Mouse (Mus musculus) kidney, embryonic 16.5 days (tissue): ENCODE results near the gene Zbtb7b. TPM values are rescaled to one million over a fixed set of nuclear protein-coding genes. Genes with fewer than 3 reads are reported as not detected.
A peak's percentile ranks its signal among the peaks of the same experiment; 100 is the strongest.

Experiments used
- ATAC-seq: fragments of 200-750 bp; cut with Nextera tagmentation; 2 replicates; pipeline ENCODE4 v1.8.0; 2017; ENCODE audit warnings: moderate TSS enrichment; ENCODE audit not compliant: low FRiP score, low TSS enrichment
- H3K27ac ChIP-seq: fragments of 300-500 bp; sonication (generic); 2 replicates; pipeline ENCODE4 v1.5.1; 2014; ENCODE audit warnings: low read length
- H3K27me3 ChIP-seq: fragments of 300-500 bp; sonication (generic); 2 replicates; pipeline ENCODE4 v1.6.1; 2014; ENCODE audit warnings: low read length, control low read depth, mixed read lengths; ENCODE audit not compliant: insufficient read depth
- H3K36me3 ChIP-seq: fragments of 300-500 bp; sonication (generic); 2 replicates; pipeline ENCODE4 v1.6.1; 2014; ENCODE audit warnings: low read length, control low read depth, mixed read lengths; ENCODE audit not compliant: insufficient read depth
- H3K4me1 ChIP-seq: fragments of 300-500 bp; sonication (generic); 2 replicates; pipeline ENCODE4 v1.6.1; 2014; ENCODE audit warnings: low read length, control low read depth, mixed read lengths; ENCODE audit not compliant: insufficient read depth
- H3K4me2 ChIP-seq: fragments of 300-500 bp; sonication (generic); replicated peaks from 2 replicates; pipeline ENCODE4 v1.6.1; 2014; ENCODE audit warnings: low read depth, low read length
- H3K4me3 ChIP-seq: fragments of 300-500 bp; sonication (generic); 2 replicates; pipeline ENCODE4 v1.5.1; 2014; ENCODE audit warnings: mild to moderate bottlenecking, low read length
- H3K9ac ChIP-seq: fragments of 300-500 bp; sonication (generic); replicated peaks from 2 replicates; pipeline ENCODE4 v1.6.1; 2014; ENCODE audit warnings: low read length
- H3K9me3 ChIP-seq: fragments of 300-500 bp; sonication (generic); 2 replicates; pipeline ENCODE4 v1.6.1; 2016; ENCODE audit warnings: low read length, control low read depth
- WGBS: fragments of 180-500 bp; shearing (Covaris S2); extraction: QIAGEN DNeasy Blood & Tissue Kit; methylation state at CpG from one replicate; pipeline ENCODE4 v1.1.7; 2014; 5-methylcytosine and 5-hydroxymethylcytosine counted together
- polyA plus RNA-seq: library from polyadenylated mRNA; unstranded; fragments of >200 nt; fragmentation: Nextera tagmentation; extraction: Ambion mirVana; gene quantifications from 2 replicates; pipeline ENCODE4 v1.2.1, GENCODE M21; 2015

Zbtb7b gene
- polyA plus RNA-seq, 1 experiment from 2014 or later: 3.5 TPM

DNA sequence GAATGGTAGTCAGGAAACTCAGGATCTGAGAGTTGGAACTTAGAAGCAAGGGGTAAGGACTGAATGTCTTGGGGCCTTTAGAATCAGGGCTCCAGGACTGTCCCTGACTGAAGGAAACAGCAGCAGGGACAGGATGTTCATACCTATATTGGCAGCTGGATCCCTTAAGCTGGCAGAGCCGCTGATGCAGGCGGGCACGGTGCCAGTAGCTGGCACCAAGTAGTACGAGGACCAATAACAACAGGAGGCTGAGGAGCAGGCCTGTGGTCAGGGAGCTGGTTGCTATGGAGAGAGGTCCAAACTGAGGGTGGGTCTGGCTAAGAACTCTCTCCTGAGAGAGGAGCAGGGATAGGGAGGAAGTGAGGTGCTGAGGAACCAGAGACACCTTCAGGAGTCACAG, 52.8 kb downstream of the Zbtb7b start:
- H3K4me1 ChIP-seq: peaks cover 32% of the 10 kb centered on the region
- no peaks in the 10 kb centered on the region for H3K27me3 ChIP-seq
- H3K4me3 ChIP-seq: no peak overlapping the region
- H3K4me2 ChIP-seq: no peak overlapping the region
- H3K9me3 ChIP-seq: no peaks in the 10 kb centered on the region
- no peak for ATAC-seq
- WGBS: 92% methylated on average over 4 of the region's 4 CpGs
- no peak overlapping the region for H3K9ac ChIP-seq
- no peak overlapping the region for H3K27ac ChIP-seq
- H3K36me3 ChIP-seq: peaks cover 6% of the 10 kb centered on the region

DNA sequence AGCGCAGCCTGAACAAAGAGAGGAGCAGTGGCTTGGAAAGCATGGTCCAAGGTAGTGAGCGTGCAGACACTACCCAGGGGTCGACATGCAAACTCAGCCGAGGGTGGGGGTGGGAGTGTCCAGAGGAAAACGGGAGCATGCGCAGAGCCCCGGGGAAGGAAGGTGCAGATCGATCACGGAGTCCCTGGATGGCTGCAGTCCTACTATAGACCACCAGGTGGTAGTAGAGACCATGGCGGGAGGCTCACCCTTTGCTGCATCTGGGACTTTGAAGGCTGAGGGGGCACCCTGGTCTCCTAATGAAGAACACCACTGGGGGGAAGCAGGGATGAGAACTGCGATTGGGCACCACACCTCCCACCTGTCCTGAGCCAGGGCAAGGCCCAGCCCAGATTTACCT, 54.1 kb downstream of the Zbtb7b start:
- Histone ChIP-seq H3K27me3 (no peaks in the 10 kb centered on the region), H3K36me3 (peaks cover 5% of the 10 kb centered on the region), H3K4me2 (peak overlapping the region; percentile 56), H3K27ac (no peak overlapping the region), H3K9ac (peak overlapping the region; percentile 42), H3K9me3 (no peaks in the 10 kb centered on the region), H3K4me1 (peaks cover 45% of the 10 kb centered on the region), H3K4me3 (peak overlapping the region; percentile 36)
- ATAC-seq: 0 out of 2 replicates have a peak, but pooled peaks have one; percentile 5
- WGBS: 1% methylated on average over 11 of the region's 11 CpGs

DNA sequence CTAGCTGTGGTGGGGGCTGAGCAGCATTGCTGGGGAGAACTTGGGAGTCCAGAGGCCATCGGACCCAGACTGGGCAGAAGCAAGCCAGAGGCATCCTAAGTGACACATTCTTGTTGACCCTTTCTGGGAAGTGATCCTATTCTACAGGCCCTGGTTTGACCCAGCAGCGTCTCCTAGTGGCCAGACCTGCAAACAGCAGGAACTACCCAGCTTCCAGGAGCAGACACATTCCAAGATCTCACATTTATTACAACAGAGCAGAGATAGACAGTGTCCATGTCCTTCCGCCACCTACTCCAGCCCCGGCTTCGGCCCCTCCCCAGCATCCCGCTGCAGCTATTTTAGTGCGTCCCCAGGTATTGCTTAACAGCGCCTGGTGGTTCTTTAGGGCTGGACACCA, 55.2 kb downstream of the Zbtb7b start:
- H3K36me3 ChIP-seq: peaks cover 7% of the 10 kb centered on the region; the same call in 1 of the 2 replicates
- H3K4me3 ChIP-seq: no peak overlapping the region
- no peaks in the 10 kb centered on the region for H3K9me3 ChIP-seq
- 27% methylated on average over 8 of the region's 8 CpGs for WGBS
- H3K4me2 ChIP-seq: no peak overlapping the region
- H3K4me1 ChIP-seq: peaks cover 45% of the 10 kb centered on the region
- no peak overlapping the region for H3K9ac ChIP-seq
- no peaks in the 10 kb centered on the region for H3K27me3 ChIP-seq
- no peak for ATAC-seq
- H3K27ac ChIP-seq: peak overlapping the region; percentile 26; the same call in 1 of the 2 replicates

DNA sequence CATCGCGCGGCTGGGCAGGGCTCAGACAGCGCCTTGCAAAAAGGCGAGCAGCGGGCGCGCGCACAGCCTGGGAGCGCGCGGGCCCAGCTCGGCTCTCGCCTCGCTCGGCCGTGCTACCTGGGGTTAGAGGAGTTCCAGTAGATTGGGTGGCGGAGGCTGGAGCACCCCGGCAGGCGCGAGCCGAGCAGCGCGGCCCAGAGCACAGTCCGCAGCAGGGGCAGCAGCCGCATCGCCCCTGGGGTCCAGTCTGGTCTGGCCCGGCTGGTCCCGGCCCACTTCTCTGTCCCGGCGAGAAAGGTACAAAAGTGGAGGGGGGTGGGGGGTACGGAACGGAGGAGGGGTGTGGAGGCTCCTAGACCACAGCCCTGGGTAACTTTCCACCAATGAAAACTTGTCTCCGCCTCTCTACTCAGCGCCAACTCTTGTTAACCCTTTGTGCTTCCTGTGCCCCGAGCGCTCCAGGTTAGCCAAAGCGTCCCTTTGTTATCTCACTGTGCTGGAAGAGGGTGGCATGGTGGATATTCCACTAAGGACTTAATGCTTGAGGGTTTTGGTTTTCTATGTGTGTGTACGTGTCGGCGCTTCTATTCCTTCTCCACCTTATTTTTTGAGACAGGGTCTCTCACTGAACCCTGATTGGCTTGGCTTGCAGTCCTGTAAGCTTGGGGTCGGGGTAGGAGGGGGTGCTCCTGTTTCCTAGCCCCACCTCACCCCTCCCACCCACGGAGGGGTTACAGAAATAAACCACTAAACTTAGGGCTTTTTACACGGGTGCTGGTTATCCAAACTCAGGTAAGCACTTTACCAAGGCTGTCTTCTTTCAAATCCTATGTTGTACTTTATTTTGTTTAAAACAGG, 56.6 kb downstream of the Zbtb7b start, which contains the start of gene Efna4:
Efna4 (minus strand) TSS at position 308 of the 858 bp plus-strand sequence.
- no peaks in the 10 kb centered on the region for H3K9me3 ChIP-seq
- H3K27me3 ChIP-seq: no peaks in the 10 kb centered on the region
- H3K9ac ChIP-seq: peak within 1 kb of the TSS; percentile 97
- peak; percentile 86 for ATAC-seq
- H3K4me2 ChIP-seq: peak within 1 kb of the TSS; percentile 73
- peaks cover 46% of the 10 kb centered on the region for H3K4me1 ChIP-seq
- under 1% methylated on average over 33 of the region's 44 CpGs for WGBS
- H3K27ac ChIP-seq: peak within 1 kb of the TSS; percentile 92
- H3K4me3 ChIP-seq: peak within 1 kb of the TSS; percentile 96
- H3K36me3 ChIP-seq: peaks cover 22% of the 10 kb centered on the region

DNA sequence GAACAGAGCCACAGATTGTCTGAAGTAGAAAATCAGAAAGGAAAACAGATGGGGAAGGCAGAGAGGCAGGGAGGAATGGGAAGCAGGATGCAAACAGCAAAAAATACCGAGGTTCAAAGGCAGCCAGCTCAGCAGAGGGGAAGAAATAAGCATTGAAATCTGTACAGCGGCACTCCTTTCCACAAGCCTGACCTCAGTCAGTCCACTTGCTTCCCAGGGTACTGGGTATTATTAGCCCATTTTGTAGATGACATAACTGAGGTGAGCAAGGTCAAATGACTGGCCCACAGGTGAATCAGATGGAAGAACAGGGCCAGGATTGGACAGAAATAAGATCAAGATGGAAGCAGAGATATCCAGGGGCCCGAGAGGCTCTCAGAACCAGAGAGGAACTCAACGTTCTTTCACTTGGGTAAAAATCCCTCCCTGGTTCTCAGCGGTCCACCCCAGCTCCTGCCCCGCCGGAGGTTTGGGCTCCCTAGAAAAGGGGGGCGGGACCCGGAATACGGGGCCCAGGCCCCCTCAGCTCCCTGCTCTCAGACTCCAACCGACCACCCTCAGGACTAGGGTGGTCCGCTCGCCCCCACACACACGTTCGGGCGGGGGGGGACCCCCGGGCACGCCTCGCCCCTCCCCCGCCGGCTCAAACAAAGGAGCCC, 57.4 kb downstream of the Zbtb7b start:
- Histone ChIP-seq H3K4me1 (peaks cover 52% of the 10 kb centered on the region), H3K4me3 (peak overlapping the region; percentile 96), H3K27ac (peak overlapping the region; percentile 92), H3K9me3 (no peaks in the 10 kb centered on the region), H3K4me2 (peak overlapping the region; percentile 73), H3K36me3 (peaks cover 24% of the 10 kb centered on the region), H3K27me3 (no peaks in the 10 kb centered on the region), H3K9ac (peak overlapping the region; percentile 97)
- WGBS: under 1% methylated on average over 21 of the region's 21 CpGs
- no peak; the same call in 1 of the 2 replicates for ATAC-seq

DNA sequence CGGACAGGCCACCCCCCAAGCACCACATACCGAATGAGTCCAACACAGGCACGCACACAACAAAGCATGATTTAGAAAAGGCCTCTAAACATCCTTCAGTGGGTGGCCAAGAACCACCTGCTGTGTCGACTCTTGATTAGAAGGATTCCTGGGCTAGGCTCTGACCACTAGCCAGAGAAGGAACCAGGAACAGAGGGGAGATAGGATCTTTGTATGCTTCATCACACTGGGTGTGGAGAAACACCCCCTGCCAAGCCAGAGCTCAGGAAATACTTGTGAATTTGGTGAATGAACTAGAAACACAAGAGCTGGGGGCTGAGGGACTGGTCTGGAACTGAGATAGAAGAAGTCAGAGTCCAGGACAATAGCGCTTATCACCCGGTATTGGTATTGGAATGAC, 58.0 kb downstream of the Zbtb7b start:
- Histone ChIP-seq H3K4me1 (peaks cover 59% of the 10 kb centered on the region), H3K27ac (peak overlapping the region; percentile 92; the same call in 1 of the 2 replicates), H3K27me3 (no peaks in the 10 kb centered on the region), H3K9me3 (no peaks in the 10 kb centered on the region), H3K4me3 (peak overlapping the region; percentile 96), H3K9ac (peak overlapping the region; percentile 97), H3K4me2 (peak overlapping the region; percentile 73), H3K36me3 (peaks cover 24% of the 10 kb centered on the region)
- ATAC-seq: no peak
- WGBS: 17% methylated on average over 6 of the region's 6 CpGs

DNA sequence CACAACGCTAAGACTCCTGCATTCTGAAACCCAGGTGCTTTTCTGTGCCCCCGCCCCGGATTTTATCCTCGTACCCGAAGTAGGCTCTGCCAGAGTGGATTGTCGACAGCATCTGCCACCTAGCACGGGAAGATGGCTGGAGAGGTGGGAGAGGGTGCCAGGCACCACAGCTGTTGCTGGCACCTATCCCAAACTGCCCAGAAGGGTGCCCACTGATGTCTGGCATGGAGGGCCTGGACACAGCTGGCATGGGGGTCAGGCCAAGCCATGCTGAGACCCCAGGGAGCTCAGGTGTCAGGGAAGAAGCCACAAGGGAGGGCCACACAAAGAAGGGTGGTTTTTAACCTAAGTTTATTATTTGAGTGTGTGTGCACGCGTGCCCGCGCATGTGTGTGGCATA, 61.5 kb downstream of the Zbtb7b start:
- H3K9ac ChIP-seq: no peak overlapping the region; the same call in 1 of the 2 replicates
- H3K27ac ChIP-seq: no peak overlapping the region
- no peaks in the 10 kb centered on the region for H3K9me3 ChIP-seq
- ATAC-seq: no peak
- no peak overlapping the region for H3K4me3 ChIP-seq
- WGBS: 53% methylated on average over 11 of the region's 11 CpGs
- H3K36me3 ChIP-seq: peaks cover 24% of the 10 kb centered on the region
- 0 out of 2 replicates have a peak, but pooled peaks cover 3% of the 10 kb centered on the region for H3K27me3 ChIP-seq
- H3K4me2 ChIP-seq: no peak overlapping the region
- peaks cover 46% of the 10 kb centered on the region for H3K4me1 ChIP-seq

DNA sequence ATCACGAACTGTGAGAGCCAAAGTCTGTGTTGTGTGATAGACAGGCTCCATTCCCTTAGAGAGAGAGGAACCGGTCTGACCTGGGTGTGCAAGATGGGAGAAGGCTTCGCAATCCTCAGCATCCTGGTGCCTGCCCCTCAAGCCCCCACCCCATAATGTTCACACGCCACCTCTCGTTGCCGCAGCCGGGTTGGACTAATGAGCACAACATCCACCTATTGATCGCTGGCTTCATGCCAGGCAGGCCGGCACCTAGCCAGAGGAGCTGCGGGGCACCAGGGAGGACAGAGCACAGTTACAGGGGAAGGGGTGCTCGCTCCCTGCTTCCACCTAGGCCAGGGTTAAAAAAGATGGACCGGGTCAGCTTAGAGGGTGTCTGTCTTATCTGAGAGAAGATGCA, 62.1 kb downstream of the Zbtb7b start:
- Histone ChIP-seq H3K9me3 (no peaks in the 10 kb centered on the region), H3K27me3 (0 out of 2 replicates have a peak, but pooled peaks cover 3% of the 10 kb centered on the region), H3K27ac (no peak overlapping the region), H3K4me1 (peaks cover 49% of the 10 kb centered on the region), H3K9ac (no peak overlapping the region; the same call in 1 of the 2 replicates), H3K36me3 (peaks cover 24% of the 10 kb centered on the region), H3K4me3 (no peak overlapping the region), H3K4me2 (no peak overlapping the region)
- ATAC-seq: no peak
- 43% methylated on average over 12 of the region's 12 CpGs for WGBS

DNA sequence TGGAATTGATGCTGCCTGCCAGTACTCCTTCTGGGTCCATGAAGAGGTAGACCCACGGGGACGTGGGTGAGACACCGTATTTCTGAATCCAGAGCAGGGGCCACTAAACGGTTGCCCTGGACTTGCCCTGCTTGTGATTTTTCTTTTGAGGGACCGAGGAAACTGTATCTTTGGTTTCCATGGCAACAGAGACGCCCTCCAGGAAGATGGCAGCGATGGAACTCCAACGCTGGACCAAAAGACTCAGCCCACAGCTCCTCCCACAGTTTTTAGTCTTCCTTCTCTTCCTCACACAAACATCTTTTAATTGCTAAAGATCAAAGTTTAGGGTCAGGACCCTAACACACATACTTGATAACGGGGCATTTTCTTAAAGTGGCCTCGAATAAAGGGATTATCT, 62.6 kb downstream of the Zbtb7b start:
- no peak overlapping the region for H3K9ac ChIP-seq
- 36% methylated on average over 10 of the region's 10 CpGs for WGBS
- no peak overlapping the region for H3K4me3 ChIP-seq
- H3K36me3 ChIP-seq: peaks cover 24% of the 10 kb centered on the region
- H3K27ac ChIP-seq: no peak overlapping the region
- peaks cover 52% of the 10 kb centered on the region for H3K4me1 ChIP-seq
- no peak overlapping the region for H3K4me2 ChIP-seq
- ATAC-seq: no peak
- H3K9me3 ChIP-seq: no peaks in the 10 kb centered on the region
- H3K27me3 ChIP-seq: 0 out of 2 replicates have a peak, but pooled peaks cover 3% of the 10 kb centered on the region
